Mouse (Mus musculus) heart, embryonic 14.5 days (tissue): ENCODE data around the gene Idh3a. TPM values are rescaled to one million over a fixed set of nuclear protein-coding genes. Genes with fewer than 3 reads are reported as not detected.
A peak's percentile ranks its signal among the peaks of the same experiment; 100 is the strongest.

ENCODE experiments used
- ATAC-seq: fragments of 200-750 bp; cut with Nextera tagmentation; 2 replicates; pipeline ENCODE4 v1.8.0; 2017; ENCODE audit warnings: low read depth, moderate TSS enrichment; ENCODE audit not compliant: insufficient number of reproducible peaks, insufficient read depth, low FRiP score
- H3K27ac ChIP-seq, 2 experiments: fragments of 200-500 bp in 1 of 2; fragments of 300-500 bp in 1 of 2; sonication (generic) in 1 of 2; replicated peaks in 1 of 2; 2 replicates each; pipeline ENCODE4 v1.5.1; 2012 to 2014; ENCODE audit warnings: low read depth in 2 of 2, low read length in 2 of 2, control low read depth in 1 of 2, mild to moderate bottlenecking in 1 of 2, mixed read lengths in 1 of 2; ENCODE audit not compliant: control insufficient read depth in 1 of 2, insufficient read depth in 1 of 2
- H3K27me3 ChIP-seq: fragments of 300-500 bp; sonication (generic); 2 replicates; pipeline ENCODE4 v1.6.1; 2014; ENCODE audit warnings: mild to moderate bottlenecking, low read length, control low read depth; ENCODE audit not compliant: control insufficient read depth, insufficient read depth
- H3K36me3 ChIP-seq: fragments of 300-500 bp; sonication (generic); 2 replicates; pipeline ENCODE4 v1.6.1; 2014; ENCODE audit warnings: mild to moderate bottlenecking, control low read depth, low read length, mixed read lengths; ENCODE audit not compliant: control insufficient read depth, insufficient read depth
- H3K4me1 ChIP-seq, 2 experiments: fragments of 200-500 bp in 1 of 2; fragments of 300-500 bp in 1 of 2; sonication (generic) in 1 of 2; 2 replicates each; pipeline ENCODE4 v1.6.1; 2012 to 2014; ENCODE audit warnings: low read length in 2 of 2, control low read depth in 1 of 2, mixed read lengths in 1 of 2; ENCODE audit not compliant: control insufficient read depth in 2 of 2, insufficient read depth in 2 of 2
- H3K4me2 ChIP-seq: fragments of 300-500 bp; sonication (generic); 2 replicates; pipeline ENCODE4 v1.6.1; 2014; ENCODE audit warnings: mild to moderate bottlenecking, low read length
- H3K4me3 ChIP-seq, 2 experiments: fragments of 200-500 bp in 1 of 2; fragments of 300-500 bp in 1 of 2; sonication (generic) in 1 of 2; 2 replicates each; pipeline ENCODE4 v1.5.1; 2012 to 2014; ENCODE audit warnings: low read length in 2 of 2, mild to moderate bottlenecking in 2 of 2, control low read depth in 1 of 2, low read depth in 1 of 2, moderate library complexity in 1 of 2; ENCODE audit not compliant: control insufficient read depth in 1 of 2, insufficient read depth in 1 of 2
- H3K9ac ChIP-seq: fragments of 300-500 bp; sonication (generic); 2 replicates; pipeline ENCODE4 v1.6.1; 2014; ENCODE audit warnings: mild to moderate bottlenecking, low read length
- H3K9me3 ChIP-seq: fragments of 300-500 bp; sonication (generic); 2 replicates; pipeline ENCODE4 v1.6.1; 2016; ENCODE audit warnings: low read length, control low read depth; ENCODE audit not compliant: control insufficient read depth
- WGBS: fragments of 180-500 bp; shearing (Covaris S2); extraction: QIAGEN DNeasy Blood & Tissue Kit; methylation state at CpG from one replicate; pipeline ENCODE4 v1.1.7; 2014; 5-methylcytosine and 5-hydroxymethylcytosine counted together
- polyA plus RNA-seq: library from polyadenylated mRNA; unstranded; fragments of >200 nt; fragmentation: Nextera tagmentation; extraction: Ambion mirVana; gene quantifications from 2 replicates; pipeline ENCODE4 v1.2.1, GENCODE M21; 2014

Idh3a gene
- polyA plus RNA-seq, 1 experiment from 2014 or later: 502 TPM

GRCm38 (mm10) chr9:54544954-54545315 is 41.2 kb upstream of the Idh3a start:
- H3K9ac ChIP-seq: no peak overlapping the region
- no peak overlapping the region for H3K27ac ChIP-seq
- H3K4me2 ChIP-seq: no peak overlapping the region
- WGBS: 93% methylated on average over 4 of the region's 4 CpGs
- no peak overlapping the region for H3K4me3 ChIP-seq
- no peaks in the 10 kb centered on the region for H3K27me3 ChIP-seq
- no peaks in the 10 kb centered on the region for H3K9me3 ChIP-seq
- no peaks in the 10 kb centered on the region; a peak in 1 of 4 replicates for H3K4me1 ChIP-seq
- ATAC-seq: no peak
- H3K36me3 ChIP-seq: no peaks in the 10 kb centered on the region

GRCm38 (mm10) chr9:54547536-54547935 is 38.6 kb upstream of the Idh3a start:
- Histone ChIP-seq H3K27ac (no peak overlapping the region), H3K9ac (no peak overlapping the region), H3K4me2 (no peak overlapping the region), H3K27me3 (no peaks in the 10 kb centered on the region), H3K4me3 (no peak overlapping the region), H3K4me1 (no peaks in the 10 kb centered on the region; a peak in 1 of 4 replicates), H3K9me3 (no peaks in the 10 kb centered on the region), H3K36me3 (no peaks in the 10 kb centered on the region)
- 22% methylated on average over 5 of the region's 5 CpGs for WGBS
- no peak for ATAC-seq

- no peak overlapping the region for H3K27ac ChIP-seq
- 82% methylated on average over 6 of the region's 6 CpGs for WGBS
- H3K4me2 ChIP-seq: no peak overlapping the region
- ATAC-seq: 0 out of 2 replicates have a peak, but pooled peaks have one; percentile 25
- no peaks in the 10 kb centered on the region for H3K36me3 ChIP-seq
- no peak overlapping the region for H3K9ac ChIP-seq
- no peaks in the 10 kb centered on the region for H3K27me3 ChIP-seq
- no peaks in the 10 kb centered on the region for H3K4me1 ChIP-seq
- H3K9me3 ChIP-seq: no peaks in the 10 kb centered on the region
- no peak overlapping the region for H3K4me3 ChIP-seq
These were observed 36.7 kb upstream of the Idh3a start for GRCm38 (mm10) chr9:54549433-54549832.

- Histone ChIP-seq H3K4me2 (no peak overlapping the region), H3K9ac (no peak overlapping the region), H3K27me3 (no peaks in the 10 kb centered on the region), H3K9me3 (no peaks in the 10 kb centered on the region), H3K27ac (no peak overlapping the region), H3K4me3 (no peak overlapping the region), H3K4me1 (no peaks in the 10 kb centered on the region), H3K36me3 (no peaks in the 10 kb centered on the region)
- no peak for ATAC-seq
- 12% methylated on average over 5 of the region's 5 CpGs for WGBS
These were observed 33.7 kb upstream of the Idh3a start for GRCm38 (mm10) chr9:54552409-54552808.

- no peak for ATAC-seq
- Histone ChIP-seq H3K9ac (no peak overlapping the region), H3K9me3 (no peaks in the 10 kb centered on the region), H3K36me3 (no peaks in the 10 kb centered on the region), H3K4me1 (peaks cover 0 to 5% of the 10 kb centered on the region in 2 experiments; a peak in 2 of 4 replicates), H3K27me3 (peaks cover 11% of the 10 kb centered on the region), H3K4me3 (no peak overlapping the region), H3K27ac (no peak overlapping the region), H3K4me2 (no peak overlapping the region)
- WGBS: 64% methylated on average over 2 of the region's 2 CpGs
These were observed 31.1 kb upstream of the Idh3a start for GRCm38 (mm10) chr9:54555044-54555443.

GRCm38 (mm10) chr9:54558731-54559130 is 27.4 kb upstream of the Idh3a start:
- no peak for ATAC-seq
- WGBS: 71% methylated on average over 8 of the region's 8 CpGs
- Histone ChIP-seq H3K9me3 (no peaks in the 10 kb centered on the region), H3K36me3 (no peaks in the 10 kb centered on the region), H3K27ac (no peak overlapping the region), H3K4me2 (no peak overlapping the region), H3K27me3 (peaks cover 11% of the 10 kb centered on the region), H3K4me1 (peaks cover 2 to 5% of the 10 kb centered on the region in 2 experiments; a peak in 3 of 4 replicates), H3K4me3 (no peak overlapping the region), H3K9ac (no peak overlapping the region)

GRCm38 (mm10) chr9:54559771-54560471 is 26.2 kb upstream of the Idh3a start, which contains the start of gene Cib2:
Gene Cib2 (minus strand): TSS chr9:54560218.
- Histone ChIP-seq H3K9me3 (no peaks in the 10 kb centered on the region), H3K27me3 (peaks cover 11% of the 10 kb centered on the region), H3K4me3 (peak within 1 kb of the TSS; percentile 54 to 64), H3K27ac (no peak within 1 kb of the TSS), H3K9ac (peak within 1 kb of the TSS; percentile 68), H3K4me2 (peak within 1 kb of the TSS; percentile 88), H3K4me1 (peaks cover 2 to 5% of the 10 kb centered on the region in 2 experiments; a peak in 3 of 4 replicates), H3K36me3 (no peaks in the 10 kb centered on the region)
- peak; percentile 94 for ATAC-seq
- WGBS: 1% methylated on average over 54 of the region's 54 CpGs
